Mouse (Mus musculus): ENCODE data around the gene Vmn1r69. TPM values are rescaled to one million over a fixed set of nuclear protein-coding genes. Genes with fewer than 3 reads are reported as not detected.

The Vmn1r69 gene
- not detected in 2 replicates for polyA plus RNA-seq (2015; fragmentation: Nextera tagmentation; extraction: Ambion mirVana)

DNA sequence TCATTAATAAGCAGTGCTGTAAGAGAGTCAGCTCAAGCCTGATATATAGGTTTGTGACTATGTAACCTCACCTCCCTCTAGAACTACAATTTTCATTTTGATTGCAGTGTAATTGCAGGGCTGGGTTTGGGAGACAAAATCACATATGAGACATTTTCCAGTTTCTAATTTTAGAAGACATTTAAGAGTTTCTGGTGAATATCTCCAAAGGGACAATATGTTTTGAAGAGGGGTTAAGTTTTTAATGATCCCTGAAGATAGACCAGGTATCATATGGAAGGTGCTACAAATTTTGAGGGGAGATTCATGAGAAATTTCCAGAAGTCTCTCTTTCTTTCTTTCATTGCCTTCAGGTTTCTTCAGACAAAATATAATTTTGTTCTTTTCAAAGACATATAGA, at the start of gene Vmn1r69:
Vmn1r69 (minus strand) TSS at position 101 of the 400 bp plus-strand sequence.

GRCm38 (mm10) chr7:10631232-10631631, 17.8 kb upstream of the Vmn1r69 start, which contains the start of gene Vmn1r70:
Gene Vmn1r70 (plus strand): TSS chr7:10631532.

DNA sequence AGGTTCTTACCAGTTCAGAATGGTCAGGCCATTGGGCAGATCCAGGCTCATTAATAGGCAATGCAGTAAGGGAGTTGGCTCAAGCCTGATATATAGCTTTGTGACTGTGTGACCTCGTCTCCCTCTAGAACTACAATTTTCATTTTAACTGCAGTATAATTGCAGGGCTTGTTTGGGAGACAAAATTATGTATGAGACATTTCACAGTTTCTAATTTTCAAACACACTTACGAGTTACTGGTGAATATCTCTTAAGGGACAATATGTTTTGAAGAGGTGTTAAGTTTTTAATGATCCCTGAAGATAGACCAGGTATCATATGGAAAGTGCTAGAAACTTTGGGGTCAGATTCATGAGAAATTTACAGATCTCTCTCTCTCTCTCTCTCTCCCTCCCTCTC, 55.1 kb downstream of the Vmn1r69 start, which contains the start of gene Vmn1r68:
Vmn1r68 (minus strand) TSS at position 101 of the 400 bp plus-strand sequence.

Other genes starting within 250 kb of the Vmn1r69 start
- gene Vmn1r67, start 170.3 kb downstream of the Vmn1r69 start, polyA plus RNA-seq (2015; fragmentation: Nextera tagmentation; extraction: Ambion mirVana), result not detected in 2 replicates
- gene Zik1, start 118.3 kb downstream of the Vmn1r69 start, polyA plus RNA-seq (2015; fragmentation: Nextera tagmentation; extraction: Ambion mirVana), result 3.3 and 4.3 TPM in 2 replicates
- gene Vmn1r68, start 55.2 kb downstream of the Vmn1r69 start, polyA plus RNA-seq (2015; fragmentation: Nextera tagmentation; extraction: Ambion mirVana), result not detected in 2 replicates
- not detected in 2 replicates for gene Vmn1r70, start 17.9 kb upstream of the Vmn1r69 start, polyA plus RNA-seq (2015; fragmentation: Nextera tagmentation; extraction: Ambion mirVana)
- not detected in 2 replicates for gene Nlrp4b, start 74.1 kb upstream of the Vmn1r69 start, polyA plus RNA-seq (2015; fragmentation: Nextera tagmentation; extraction: Ambion mirVana)
- not detected in 2 replicates for gene Vmn1r71, start 140.7 kb upstream of the Vmn1r69 start, polyA plus RNA-seq (2015; fragmentation: Nextera tagmentation; extraction: Ambion mirVana)